14 mouse cellular contexts compared by ENCODE assay signal in the genomic region with DNA sequence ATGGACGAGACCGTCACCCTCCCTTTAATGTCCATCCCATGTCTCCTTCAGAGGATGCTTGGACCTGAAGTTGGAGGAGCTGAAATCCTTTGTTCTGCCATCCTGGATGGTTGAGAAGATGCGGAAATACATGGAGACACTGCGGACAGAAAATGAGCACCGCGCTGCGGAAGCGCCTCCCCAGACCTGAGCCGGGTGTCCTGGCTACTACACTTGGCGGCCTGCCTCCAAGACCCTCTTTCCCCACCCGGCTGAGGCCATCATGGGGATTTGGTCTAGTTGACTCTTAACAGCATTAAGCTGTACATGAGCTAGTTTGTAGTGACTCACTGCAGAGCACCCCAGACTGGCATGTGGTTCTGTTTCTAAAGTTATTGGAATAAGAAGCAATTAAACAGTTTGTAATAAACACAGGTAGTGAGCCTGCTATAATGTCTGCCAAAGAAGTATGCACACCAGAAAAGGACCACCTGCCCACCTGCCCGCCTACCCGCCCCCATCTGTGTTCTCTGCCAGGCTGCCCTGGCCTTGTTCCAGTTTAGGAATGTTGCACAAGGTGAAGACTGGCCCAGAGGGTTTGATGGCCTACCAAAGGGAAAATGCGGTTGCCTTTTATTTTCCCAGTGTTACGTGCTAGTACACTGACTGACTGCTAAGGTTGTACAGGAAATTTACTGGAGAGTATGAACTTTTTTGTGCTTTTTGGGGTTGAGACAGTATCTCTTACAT. TPM values are rescaled to one million over a fixed set of nuclear protein-coding genes. Genes with fewer than 3 reads are reported as not detected.
DNase-seq lines count a peak whose midpoint lies in the region; ATAC-seq and TF ChIP-seq lines count a peak whose summit lies in the region.
"Had no signal": no experiment of that assay in that cellular context is flagged by ENCODE, and none has a peak within 500 bp of the region (broad histone marks: within the 10 kb centered on the region; RNA-seq: fewer than 3 reads in every experiment).

No protein-coding gene starts in this region.

- H3K27ac ChIP-seq in heart, embryonic 11.5 days (ENCODE audit: low read depth, low read length), result peak overlapping the region; percentile 24; the same call in 1 of the 2 replicates
- H3K27ac ChIP-seq in kidney, embryonic 15.5 days, result peak overlapping the region; percentile 25; the same call in 1 of the 2 replicates
- no peak overlapping the region for H3K27ac ChIP-seq in ES-E14 (ENCODE audit: insufficient read depth, low read depth, low read length, poor library complexity, severe bottlenecking)
- no peak overlapping the region for H3K27ac ChIP-seq in liver, embryonic 11.5 days (ENCODE audit: low read depth, low read length)
- H3K27ac ChIP-seq: embryonic facial prominence, embryonic 13.5 days had no signal

- H3K4me3 ChIP-seq in heart, embryonic 11.5 days (ENCODE audit: low read depth, low read length), result no peak overlapping the region
- no peak overlapping the region for H3K4me3 ChIP-seq in kidney, embryonic 15.5 days (replicated peaks)
- peak overlapping the region; percentile 24 to 44 for H3K4me3 ChIP-seq in ES-E14 (ENCODE audit: insufficient read depth in 1 of 2, low read depth in 1 of 2, low read length in 2 of 2, poor library complexity in 1 of 2, severe bottlenecking in 1 of 2)
- 0 out of 2 replicates have a peak overlapping the region, but pooled peaks have one; percentile 4 for H3K4me3 ChIP-seq in liver, embryonic 11.5 days (ENCODE audit: low read depth, low read length)

- H3K9me3 ChIP-seq in heart, embryonic 11.5 days (replicated peaks; ENCODE audit: control insufficient read depth, low read length), result no peaks in the 10 kb centered on the region
- H3K9me3 ChIP-seq in kidney, embryonic 15.5 days (replicated peaks), result no peaks in the 10 kb centered on the region
- H3K9me3 ChIP-seq in ES-E14 (ENCODE audit: control insufficient read depth, insufficient read depth, low read depth, low read length), result no peaks in the 10 kb centered on the region
- no peaks in the 10 kb centered on the region for H3K9me3 ChIP-seq in liver, embryonic 11.5 days (ENCODE audit: control insufficient read depth, low read length)
- H3K9me3 ChIP-seq: embryonic facial prominence, embryonic 13.5 days had no signal

- DNase-seq in heart, adult 18-20 months, result no peak
- no peak for DNase-seq in kidney, adult 8-10 months
- DNase-seq in ES-E14 (ENCODE audit: low read depth, low spot score), result no peak
- no peak for DNase-seq in liver, embryonic 11.5 days (ENCODE audit: low spot score)
- no peak for DNase-seq in right cerebral cortex, postnatal 4 days
- DNase-seq: right cerebral cortex, postnatal 14 days had no signal

- H3K4me1 ChIP-seq in heart, embryonic 11.5 days (ENCODE audit: control insufficient read depth, insufficient read depth, low read length), result peaks cover 20% of the 10 kb centered on the region
- peaks cover 30% of the 10 kb centered on the region for H3K4me1 ChIP-seq in kidney, embryonic 15.5 days
- peaks cover 0 to 6% of the 10 kb centered on the region in 2 experiments; a peak in 1 of 4 replicates for H3K4me1 ChIP-seq in ES-E14 (ENCODE audit: control insufficient read depth in 2 of 2, insufficient read depth in 2 of 2, low read length in 2 of 2, poor library complexity in 1 of 2)
- peaks cover 19% of the 10 kb centered on the region for H3K4me1 ChIP-seq in liver, embryonic 11.5 days (replicated peaks; ENCODE audit: control insufficient read depth, insufficient read depth, low read length)

- no peaks in the 10 kb centered on the region for H3K27me3 ChIP-seq in heart, embryonic 11.5 days (ENCODE audit: control insufficient read depth, insufficient read depth, low read length)
- no peaks in the 10 kb centered on the region for H3K27me3 ChIP-seq in kidney, embryonic 15.5 days
- H3K27me3 ChIP-seq in liver, embryonic 11.5 days (replicated peaks; ENCODE audit: control insufficient read depth, insufficient read depth, low read length), result no peaks in the 10 kb centered on the region
- H3K27me3 ChIP-seq: CH12.LX; embryonic facial prominence, embryonic 13.5 days had no signal

- H3K9ac ChIP-seq in heart, embryonic 11.5 days (ENCODE audit: low read depth, low read length), result no peak overlapping the region
- no peak overlapping the region for H3K9ac ChIP-seq in kidney, embryonic 15.5 days
- peak overlapping the region; percentile 63; the same call in 1 of the 2 replicates for H3K9ac ChIP-seq in ES-E14 (ENCODE audit: insufficient read depth, low read depth, low read length, poor library complexity, severe bottlenecking)
- no peak overlapping the region for H3K9ac ChIP-seq in liver, embryonic 11.5 days (ENCODE audit: low read depth, low read length)
- H3K9ac ChIP-seq: embryonic facial prominence, embryonic 13.5 days had no signal

- in situ Hi-C loops in ES-E14 (cut with MboI; ENCODE audit: low sequenced_read_pairs in 2 of 2, unreplicated experiment in 2 of 2), result no loop called here

- no peak overlapping the region for H3K4me2 ChIP-seq in heart, embryonic 11.5 days
- H3K4me2 ChIP-seq in kidney, embryonic 15.5 days, result no peak overlapping the region
- 0 out of 2 replicates have a peak overlapping the region, but pooled peaks have one; percentile 6 for H3K4me2 ChIP-seq in liver, embryonic 11.5 days
- H3K4me2 ChIP-seq: embryonic facial prominence, embryonic 13.5 days had no signal

- no peak for ATAC-seq in heart, embryonic 11.5 days (replicated peaks; ENCODE audit: insufficient number of reproducible peaks, low FRiP score, low TSS enrichment)
- no peak for ATAC-seq in kidney, embryonic 15.5 days (replicated peaks; ENCODE audit: low FRiP score)
- ATAC-seq in liver, embryonic 11.5 days (replicated peaks; ENCODE audit: low FRiP score), result no peak

- 93% methylated on average over 15 of the region's 15 CpGs for WGBS in heart, embryonic 11.5 days (ENCODE audit: insufficient replicate concordance)
- 87% methylated on average over 15 of the region's 15 CpGs for WGBS in kidney, embryonic 15.5 days
- WGBS in liver, embryonic 11.5 days, result 95% methylated on average over 15 of the region's 15 CpGs

- peaks cover 35% of the 10 kb centered on the region for H3K36me3 ChIP-seq in heart, embryonic 11.5 days (ENCODE audit: control insufficient read depth, insufficient read depth, low read length)
- H3K36me3 ChIP-seq in kidney, embryonic 15.5 days, result peaks cover 71% of the 10 kb centered on the region
- peaks cover 58% of the 10 kb centered on the region for H3K36me3 ChIP-seq in ES-E14 (ENCODE audit: control insufficient read depth, insufficient read depth, low read length, poor library complexity, severe bottlenecking)
- H3K36me3 ChIP-seq in liver, embryonic 11.5 days (ENCODE audit: control insufficient read depth, insufficient read depth, low read length), result peaks cover 29% of the 10 kb centered on the region

TF ChIP-seq in ES-E14, 5 proteins besides CTCF, POLR2A, EP300 and RAD21:
- no peak for TF ChIP-seq HCFC1 (IDR thresholded peaks at IDR 0.05; ENCODE audit: borderline replicate concordance, insufficient read depth, low read length)
- TF ChIP-seq ZNF384 (IDR thresholded peaks at IDR 0.05; ENCODE audit: low read depth, low read length), result no peak
- TF ChIP-seq ZC3H11A (IDR thresholded peaks at IDR 0.05; ENCODE audit: borderline replicate concordance, low read depth, low read length), result no peak
- TF ChIP-seq CHD2 (IDR thresholded peaks at IDR 0.05; ENCODE audit: low read depth, low read length), result no peak

RNA-seq across cellular contexts. Expression of gene Ube2c, which starts 1.7 kb away (rescaled TPM):
- polyA plus RNA-seq in heart, embryonic 11.5 days (2014; fragmentation: Nextera tagmentation; extraction: Ambion mirVana), result 449 and 506 TPM in 2 replicates
- 1 to 10 TPM in 1 of 2 experiments, under 1 TPM in 1; 0.80 to 2.4 TPM for total RNA-seq in heart, adult 18-20 months (2021)
- 517 and 530 TPM in 2 replicates for polyA plus RNA-seq in kidney, embryonic 15.5 days (2015; fragmentation: Nextera tagmentation; extraction: Ambion mirVana)
- 117 and 159 TPM in 2 replicates for total RNA-seq in ES-E14 (2012; rRNA removed)
- 482 and 522 TPM in 2 replicates for polyA plus RNA-seq in liver, embryonic 11.5 days (2014; fragmentation: Nextera tagmentation; extraction: Ambion mirVana)

RNA-seq across cellular contexts. Expression of gene Tnnc2, which starts 11.8 kb away (rescaled TPM):
- 0.48 and 1.4 TPM in 2 replicates for polyA plus RNA-seq in heart, embryonic 11.5 days (2014; fragmentation: Nextera tagmentation; extraction: Ambion mirVana)
- total RNA-seq in heart, adult 18-20 months (2021), result 1 to 10 TPM in 1 of 2 experiments, not detected in 1; 1.2 TPM
- 40.1 and 87.2 TPM in 2 replicates for polyA plus RNA-seq in kidney, embryonic 15.5 days (2015; fragmentation: Nextera tagmentation; extraction: Ambion mirVana)
- 1.5 and 1.7 TPM in 2 replicates for total RNA-seq in ES-E14 (2012; rRNA removed)
- polyA plus RNA-seq in liver, embryonic 11.5 days (2014; fragmentation: Nextera tagmentation; extraction: Ambion mirVana), result 0.47 and 1.1 TPM in 2 replicates
- total RNA-seq: CH12.LX; layer of hippocampus, postnatal 10 days; megakaryocyte progenitor cell, adult 5-6 weeks; monocyte, adult 5-6 weeks had no signal

RNA-seq across cellular contexts. Expression of gene Snx21, which starts 17.6 kb away (rescaled TPM):
- polyA plus RNA-seq in heart, embryonic 11.5 days (2014; fragmentation: Nextera tagmentation; extraction: Ambion mirVana), result 25.1 and 27.2 TPM in 2 replicates
- 10 to 100 TPM; 23.9 to 25.6 TPM for total RNA-seq in heart, adult 18-20 months (2021)
- 21.5 and 24.0 TPM in 2 replicates for polyA plus RNA-seq in kidney, embryonic 15.5 days (2015; fragmentation: Nextera tagmentation; extraction: Ambion mirVana)
- 5.5 and 7.0 TPM in 2 replicates for total RNA-seq in ES-E14 (2012; rRNA removed)
- 8.3 and 8.4 TPM in 2 replicates for polyA plus RNA-seq in liver, embryonic 11.5 days (2014; fragmentation: Nextera tagmentation; extraction: Ambion mirVana)

RNA-seq across cellular contexts. Expression of gene Dnttip1, which starts 22.2 kb away (rescaled TPM):
- 52.6 and 57.3 TPM in 2 replicates for polyA plus RNA-seq in heart, embryonic 11.5 days (2014; fragmentation: Nextera tagmentation; extraction: Ambion mirVana)
- 10 to 100 TPM; 22.0 to 28.8 TPM for total RNA-seq in heart, adult 18-20 months (2021)
- 74.6 and 75.1 TPM in 2 replicates for polyA plus RNA-seq in kidney, embryonic 15.5 days (2015; fragmentation: Nextera tagmentation; extraction: Ambion mirVana)
- 13.3 and 15.1 TPM in 2 replicates for total RNA-seq in ES-E14 (2012; rRNA removed)
- 50.3 and 50.5 TPM in 2 replicates for polyA plus RNA-seq in liver, embryonic 11.5 days (2014; fragmentation: Nextera tagmentation; extraction: Ambion mirVana)

RNA-seq across cellular contexts. Expression of gene Wfdc3, which starts 22.2 kb away (rescaled TPM):
- 0.19 TPM in 1 of 2 replicates, not detected in the other for polyA plus RNA-seq in heart, embryonic 11.5 days (2014; fragmentation: Nextera tagmentation; extraction: Ambion mirVana)
- under 1 TPM; 0.25 to 0.62 TPM for total RNA-seq in heart, adult 18-20 months (2021)
- 1.2 and 1.3 TPM in 2 replicates for polyA plus RNA-seq in kidney, embryonic 15.5 days (2015; fragmentation: Nextera tagmentation; extraction: Ambion mirVana)
- total RNA-seq in ES-E14 (2012; rRNA removed), result 0.18 and 0.58 TPM in 2 replicates
- polyA plus RNA-seq in liver, embryonic 11.5 days (2014; fragmentation: Nextera tagmentation; extraction: Ambion mirVana), result 0.18 and 0.38 TPM in 2 replicates
- total RNA-seq: gastrocnemius, postnatal 4 days; monocyte, adult 5-6 weeks had no signal

Comparison
In these comparisons a context has a peak if more than half of its experiments do, and no peak if none do; other contexts are left out.
1. H3K27ac ChIP-seq: peak in heart, embryonic 11.5 days (single experiment) and kidney, embryonic 15.5 days (single experiment); none in ES-E14 (single experiment) and liver, embryonic 11.5 days (single experiment).
2. H3K4me3 ChIP-seq: peak in ES-E14 (2 of 2) and liver, embryonic 11.5 days (single experiment); none in heart, embryonic 11.5 days (single experiment) and kidney, embryonic 15.5 days (single experiment).
3. RNA of gene Tnnc2, which starts 11.8 kb away (polyA plus RNA-seq): 40.1 to 87.2 TPM in kidney, embryonic 15.5 days; 0.48 to 1.4 TPM in heart, embryonic 11.5 days and 0.47 to 1.1 TPM in liver, embryonic 11.5 days; every median in the first group is over 10 times any median in the second.